Mouse (Mus musculus) large intestine, adult 2 months (tissue): ENCODE results near the gene R3hcc1l. TPM values are rescaled to one million over a fixed set of nuclear protein-coding genes. Genes with fewer than 3 reads are reported as not detected.

Experiments
- DNase-seq: peaks from one replicate; pipeline ENCODE4 v3.0.0-alpha.2; 2012; ENCODE audit warnings: low read depth, low spot score
- WGBS: fragments of 180-500 bp; shearing (Covaris S2); methylation state at CpG from one replicate; pipeline ENCODE4 v1.1.7; 2018; 5-methylcytosine and 5-hydroxymethylcytosine counted together
- polyA plus RNA-seq: library from polyadenylated mRNA; depleted of rRNA; stranded (reverse); fragments of >200 nt; gene quantifications from 2 replicates; pipeline ENCODE4 v1.2.3, GENCODE M21; 2012

Gene R3hcc1l
- polyA plus RNA-seq, 1 experiment, result 3.8 TPM

- DNase-seq, result no peak
- WGBS, result 63% methylated on average over 2 of the region's 2 CpGs
Observed at GRCm38 (mm10) chr19:42538911-42539310, 20.4 kb downstream of the R3hcc1l start.

GRCm38 (mm10) chr19:42539414-42540189, 21.0 kb downstream of the R3hcc1l start:
- no peak for DNase-seq
- WGBS, result 73% methylated on average over 7 of the region's 7 CpGs

DNA sequence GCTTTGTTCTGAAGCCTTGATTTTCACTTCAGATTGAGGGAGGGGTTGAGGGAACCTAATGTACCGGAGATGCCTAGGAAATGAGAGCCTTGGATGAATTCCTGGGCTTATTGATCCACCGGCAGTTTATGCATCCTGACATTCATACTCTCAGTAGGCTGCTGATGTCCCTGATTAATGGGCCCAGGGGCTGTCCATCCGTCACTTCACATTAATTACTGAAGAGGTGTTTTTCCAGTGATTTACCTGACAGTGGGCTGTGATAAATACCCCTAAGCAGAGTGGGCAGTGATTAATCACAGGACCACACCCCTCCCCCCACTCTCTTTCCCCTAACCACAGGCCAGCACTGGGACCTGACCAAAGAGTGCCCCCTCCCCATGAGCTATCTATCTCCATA, 22.1 kb downstream of the R3hcc1l start:
- 88% methylated on average over 3 of the region's 3 CpGs for WGBS
- DNase-seq, result no peak

GRCm38 (mm10) chr19:42558701-42559100, 40.1 kb downstream of the R3hcc1l start:
- DNase-seq, result no peak
- 90% methylated on average over 3 of the region's 3 CpGs for WGBS

DNA sequence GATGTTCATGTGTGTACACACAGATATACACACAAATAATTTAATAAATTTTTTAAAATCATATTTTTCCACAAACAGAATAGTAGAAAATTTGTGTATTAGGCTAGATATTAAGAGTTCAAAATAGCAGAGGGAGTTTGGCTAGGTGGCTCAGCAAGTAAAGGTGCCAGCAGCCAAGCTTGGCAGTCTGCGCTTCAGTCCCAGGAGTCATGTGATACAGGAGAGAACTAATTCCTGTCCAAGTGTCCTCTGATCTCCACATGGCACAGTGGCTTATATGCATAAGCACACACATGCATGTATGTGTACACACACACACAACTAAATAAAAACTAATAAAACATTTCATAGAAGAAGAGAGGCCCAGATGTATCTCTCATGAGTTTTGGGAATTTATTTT, 43.4 kb downstream of the R3hcc1l start:
- DNase-seq, result no peak
- WGBS, result 93% methylated on average over 1 of the region's 1 CpGs

DNA sequence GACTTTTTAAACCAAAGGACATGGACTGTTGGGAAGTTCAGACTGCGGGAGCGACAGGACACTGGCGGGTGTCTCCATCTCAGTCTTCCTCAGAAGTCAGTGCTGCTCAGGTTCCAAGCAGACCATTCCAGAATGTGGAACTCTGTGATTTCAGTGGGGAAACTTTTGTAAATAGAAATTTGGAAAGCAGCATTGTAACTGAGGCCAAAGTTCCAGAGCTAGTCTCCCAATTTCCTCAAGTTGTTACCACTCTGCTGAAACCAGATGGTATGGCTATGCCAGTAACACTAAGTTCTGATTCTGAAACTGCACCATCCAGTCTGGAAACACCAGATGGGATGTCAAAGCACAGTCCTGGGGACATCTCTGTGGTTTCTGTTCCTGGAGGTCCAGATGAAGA, 44.4 kb downstream of the R3hcc1l start:
- 97% methylated on average over 3 of the region's 3 CpGs for WGBS
- DNase-seq, result no peak

GRCm38 (mm10) chr19:42563726-42564270, 45.2 kb downstream of the R3hcc1l start:
- DNase-seq, result no peak
- 75% methylated on average over 3 of the region's 3 CpGs for WGBS

DNA sequence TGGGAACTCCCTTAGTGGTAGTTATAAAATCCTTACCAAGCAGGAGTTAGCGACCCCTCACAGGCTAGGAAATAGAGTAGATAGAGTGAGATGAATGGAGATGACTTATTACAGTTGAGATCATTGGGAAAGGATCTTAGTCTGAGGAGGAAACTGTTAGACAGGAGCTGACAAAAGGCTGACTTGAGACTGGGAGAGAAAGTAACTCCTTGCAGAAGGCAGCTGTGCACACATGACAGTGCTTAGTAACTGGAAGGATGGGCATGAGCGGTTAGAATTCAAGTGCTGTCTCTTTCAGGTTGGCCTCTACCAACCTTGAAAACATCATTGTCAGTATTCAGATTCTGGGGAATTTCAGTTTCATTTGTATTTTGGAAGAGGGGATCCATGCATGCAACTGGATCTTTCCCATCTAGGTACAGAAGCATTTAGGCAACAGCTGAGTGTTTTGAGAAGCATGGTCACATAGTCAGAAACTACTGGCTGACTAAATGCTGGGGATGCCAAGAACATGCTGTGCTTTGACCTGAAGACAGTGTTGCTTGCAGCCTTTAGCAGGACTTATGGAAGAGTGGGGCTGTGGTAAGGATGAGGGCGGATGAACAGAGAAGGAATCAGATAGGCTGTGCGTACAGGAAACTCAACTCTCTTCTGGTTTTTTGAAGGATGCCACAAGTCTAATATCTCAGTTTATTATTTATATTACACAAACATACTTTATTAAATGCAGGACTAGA, 47.9 kb downstream of the R3hcc1l start:
- DNase-seq, result no peak
- WGBS, result 88% methylated on average over 4 of the region's 4 CpGs

GRCm38 (mm10) chr19:42567020-42567419, 48.5 kb downstream of the R3hcc1l start:
- DNase-seq, result no peak

GRCm38 (mm10) chr19:42569076-42569475, 50.5 kb downstream of the R3hcc1l start:
- no peak for DNase-seq
- 76% methylated on average over 2 of the region's 2 CpGs for WGBS

DNA sequence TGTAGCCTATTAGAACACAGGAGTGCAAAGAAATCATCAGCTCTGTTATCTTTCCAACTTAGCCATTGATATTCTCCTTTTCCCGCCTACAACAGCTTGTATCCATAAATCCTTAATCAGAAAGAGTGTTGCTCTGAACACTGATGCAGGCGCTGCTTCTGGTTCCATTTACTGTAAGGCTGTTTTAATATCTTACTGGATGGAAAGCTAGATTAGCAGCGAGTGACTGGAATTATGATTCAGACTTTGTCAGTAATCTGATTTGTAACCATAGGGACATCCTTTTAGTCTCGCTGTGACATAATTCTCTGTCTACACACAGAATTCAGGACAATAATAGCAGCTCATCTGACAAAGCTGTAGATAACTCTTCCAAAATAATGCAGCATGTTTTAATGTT, 52.7 kb downstream of the R3hcc1l start:
- 83% methylated on average over 4 of the region's 4 CpGs for WGBS
- no peak for DNase-seq

GRCm38 (mm10) chr19:42575317-42575716, 56.8 kb downstream of the R3hcc1l start:
- DNase-seq, result no peak
- WGBS, result 93% methylated on average over 2 of the region's 2 CpGs

- no peak for DNase-seq
- WGBS, result 82% methylated on average over 1 of the region's 1 CpGs
Observed at GRCm38 (mm10) chr19:42576856-42577255, 58.3 kb downstream of the R3hcc1l start.

GRCm38 (mm10) chr19:42578631-42579030, 60.1 kb downstream of the R3hcc1l start:
- DNase-seq, result no peak
- 74% methylated on average over 4 of the region's 4 CpGs for WGBS

GRCm38 (mm10) chr19:42580701-42581100, 62.1 kb downstream of the R3hcc1l start:
- no peak for DNase-seq
- 76% methylated on average over 4 of the region's 4 CpGs for WGBS

DNA sequence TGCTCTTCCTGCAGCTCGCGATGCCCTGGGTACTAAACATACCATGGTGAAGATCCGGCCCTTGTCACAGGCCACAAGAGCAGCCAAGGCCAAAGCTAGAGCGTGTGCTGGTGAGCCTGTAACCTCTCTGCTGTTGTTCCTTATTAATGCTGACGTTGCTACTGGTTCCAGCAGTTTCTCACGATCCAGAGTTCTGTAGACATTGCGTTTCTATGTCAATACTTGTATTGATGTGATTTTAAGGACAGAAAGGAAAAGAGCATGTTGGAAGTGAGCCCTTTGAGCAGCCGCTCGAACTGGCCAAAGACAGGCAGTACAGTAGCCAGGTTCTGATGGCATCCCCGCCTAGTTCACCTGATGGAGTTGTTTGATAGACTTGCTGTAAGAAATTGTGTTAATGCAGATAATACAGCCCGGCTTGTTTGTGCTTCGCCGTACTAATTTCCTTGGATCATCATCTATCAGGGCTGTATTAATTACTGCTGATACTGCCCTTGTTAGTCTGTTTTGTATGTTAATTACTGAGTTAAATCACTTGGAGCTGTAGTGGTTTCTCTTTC, 64.3 kb downstream of the R3hcc1l start:
- WGBS, result 93% methylated on average over 13 of the region's 13 CpGs
- no peak for DNase-seq

DNA sequence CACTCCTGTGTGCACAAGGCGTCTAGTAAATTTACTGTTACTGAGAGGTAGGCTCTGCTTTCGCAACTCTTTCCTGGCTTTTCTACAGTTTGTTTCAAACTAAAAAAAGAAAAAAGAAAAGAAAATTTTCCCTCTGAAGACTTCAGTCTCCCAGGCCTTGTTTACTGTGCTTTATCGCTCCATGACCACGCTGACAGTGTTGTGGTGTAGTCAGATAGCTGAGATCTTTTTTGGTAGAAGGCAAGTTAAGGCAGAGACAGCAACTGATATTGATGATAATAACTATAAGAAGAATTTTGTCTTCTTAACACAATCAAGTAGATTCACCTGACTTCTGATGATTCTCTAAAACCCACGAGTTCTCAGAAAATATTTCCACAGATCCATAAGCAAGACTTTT, 65.1 kb downstream of the R3hcc1l start:
- DNase-seq, result no peak
- 93% methylated on average over 5 of the region's 5 CpGs for WGBS

DNA sequence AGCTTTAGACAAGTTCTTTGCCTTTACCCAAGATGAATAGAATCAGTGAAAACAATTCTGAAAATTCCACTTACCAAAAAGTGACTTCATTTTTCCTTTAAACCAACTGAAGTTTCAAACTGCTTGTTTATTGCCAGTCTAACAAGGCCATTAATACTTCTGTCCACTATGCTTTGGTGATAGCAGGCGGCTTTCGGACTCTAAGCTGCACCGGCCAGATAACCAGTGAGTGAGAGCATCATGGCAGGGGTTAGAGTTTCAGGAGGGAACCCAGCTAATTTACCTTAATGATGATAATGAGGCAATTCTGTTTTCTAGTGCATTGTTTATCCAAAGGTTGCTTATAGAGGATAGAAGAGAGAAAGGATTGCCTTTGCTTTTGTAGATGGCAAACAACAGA, 65.6 kb downstream of the R3hcc1l start:
- DNase-seq, result no peak
- 94% methylated on average over 3 of the region's 3 CpGs for WGBS

GRCm38 (mm10) chr19:42587704-42588103, 69.1 kb downstream of the R3hcc1l start:
- DNase-seq, result no peak
- WGBS, result 68% methylated on average over 2 of the region's 2 CpGs

- 63% methylated on average over 1 of the region's 1 CpGs for WGBS
- DNase-seq, result no peak
Observed at GRCm38 (mm10) chr19:42589246-42589645, 70.7 kb downstream of the R3hcc1l start.

- DNase-seq, result no peak
- WGBS, result 89% methylated on average over 14 of the region's 14 CpGs
Observed at GRCm38 (mm10) chr19:42591534-42591933, 73.0 kb downstream of the R3hcc1l start.
